Mouse (Mus musculus) embryonic facial prominence, embryonic 13.5 days (tissue): Measurements from ENCODE around the gene Gm21454. TPM values are rescaled to one million over a fixed set of nuclear protein-coding genes. Genes with fewer than 3 reads are reported as not detected.
"Not testable (repeated sequence)": the region's sequence is repeated elsewhere in the genome, so short reads cannot be mapped to it uniquely, and the experiment has no call there.

Experiments used
- ATAC-seq: fragments of 200-750 bp; cut with Nextera tagmentation; 2 replicates; pipeline ENCODE4 v1.8.0; 2017; ENCODE audit warnings: low read depth; ENCODE audit not compliant: insufficient number of reproducible peaks, insufficient read depth, low FRiP score, low TSS enrichment
- H3K27ac ChIP-seq: fragments of 300-500 bp; sonication (generic); 2 replicates; pipeline ENCODE4 v1.5.1; 2015; ENCODE audit warnings: moderate library complexity, mild to moderate bottlenecking, inconsistent platforms
- H3K27me3 ChIP-seq: fragments of 300-500 bp; sonication (generic); 2 replicates; pipeline ENCODE4 v1.6.1; 2015; ENCODE audit warnings: mild to moderate bottlenecking, inconsistent platforms
- H3K36me3 ChIP-seq: fragments of 300-500 bp; sonication (generic); 2 replicates; pipeline ENCODE4 v1.6.1; 2015; ENCODE audit warnings: mild to moderate bottlenecking, inconsistent platforms
- H3K4me1 ChIP-seq: fragments of 300-500 bp; sonication (generic); 2 replicates; pipeline ENCODE4 v1.6.1; 2015; ENCODE audit warnings: inconsistent platforms
- H3K4me2 ChIP-seq: fragments of 300-500 bp; sonication (generic); 2 replicates; pipeline ENCODE4 v1.6.1; 2015; ENCODE audit warnings: moderate library complexity, mild to moderate bottlenecking, inconsistent platforms
- H3K4me3 ChIP-seq: fragments of 300-500 bp; sonication (generic); 2 replicates; pipeline ENCODE4 v1.5.1; 2015; ENCODE audit warnings: mild to moderate bottlenecking, inconsistent platforms
- H3K9ac ChIP-seq: fragments of 300-500 bp; sonication (generic); 2 replicates; pipeline ENCODE4 v1.6.1; 2015; ENCODE audit warnings: mild to moderate bottlenecking, inconsistent platforms
- H3K9me3 ChIP-seq: fragments of 300-500 bp; sonication (generic); 2 replicates; pipeline ENCODE4 v1.6.1; 2016; ENCODE audit warnings: inconsistent platforms
- WGBS: fragments of 180-500 bp; shearing (Covaris S2); methylation state at CpG from one replicate; pipeline ENCODE4 v1.1.7; 2015; ENCODE audit warnings: mixed read lengths; 5-methylcytosine and 5-hydroxymethylcytosine counted together
- polyA plus RNA-seq: library from polyadenylated mRNA; unstranded; fragments of >200 nt; fragmentation: Nextera tagmentation; extraction: Ambion mirVana; gene quantifications from 2 replicates; pipeline ENCODE4 v1.2.1, GENCODE M21; 2015

Gm21454 gene
- polyA plus RNA-seq, result not detected in 2 replicates

- not testable (repeated sequence) for H3K27ac ChIP-seq, H3K9me3 ChIP-seq, ATAC-seq, H3K4me2 ChIP-seq, H3K4me3 ChIP-seq, H3K27me3 ChIP-seq, H3K9ac ChIP-seq, H3K36me3 ChIP-seq, H3K4me1 ChIP-seq
Measured at GRCm38 (mm10) chrY:13252091-13252490, at the start of gene Gm21454, which contains the start of gene Gm21440. Gm21454 (plus strand) TSS chrY:13252442. Gm21440 (plus strand) TSS chrY:13252391.

- H3K4me3 ChIP-seq, H3K36me3 ChIP-seq, H3K4me2 ChIP-seq, H3K27me3 ChIP-seq, H3K4me1 ChIP-seq, ATAC-seq, H3K9me3 ChIP-seq, H3K9ac ChIP-seq, H3K27ac ChIP-seq: not testable (repeated sequence)
- WGBS, result no CpG with 5 or more reads among the region's 3 CpGs
Measured at GRCm38 (mm10) chrY:13223828-13224227, 28.4 kb upstream of the Gm21454 start, which contains the start of gene Gm21828. Gm21828 (minus strand) TSS chrY:13223928.

- not testable (repeated sequence) for H3K4me1 ChIP-seq, H3K27me3 ChIP-seq, H3K36me3 ChIP-seq, H3K9ac ChIP-seq, H3K4me2 ChIP-seq, ATAC-seq, H3K9me3 ChIP-seq, H3K27ac ChIP-seq, H3K4me3 ChIP-seq
- WGBS, result no CpG with 5 or more reads among the region's 3 CpGs
Measured at GRCm38 (mm10) chrY:13348963-13349362, 96.7 kb downstream of the Gm21454 start, which contains the start of gene Gm21725. Gm21725 (minus strand) TSS chrY:13349063.

Other genes starting within 250 kb of the Gm21454 start
- not detected in 2 replicates for gene Gm20807, start 209.6 kb upstream of the Gm21454 start, polyA plus RNA-seq
- gene Gm21891, start 119.0 kb upstream of the Gm21454 start, polyA plus RNA-seq, result not detected in 2 replicates
- not detected in 2 replicates for gene Gm21425, start 90.5 kb upstream of the Gm21454 start, polyA plus RNA-seq
- gene Gm21828, start 28.5 kb upstream of the Gm21454 start, polyA plus RNA-seq, result not detected in 2 replicates
- not detected in 2 replicates for gene Gm21440, start 51 bp upstream of the Gm21454 start, polyA plus RNA-seq
- gene Gm21725, start 96.6 kb downstream of the Gm21454 start, polyA plus RNA-seq, result not detected in 2 replicates
- gene Gm21866, start 213.1 kb downstream of the Gm21454 start, polyA plus RNA-seq, result not detected in 2 replicates
- gene Gm20773, start 241.6 kb downstream of the Gm21454 start, polyA plus RNA-seq, result not detected in 2 replicates